Mouse (Mus musculus) lung, postnatal 0 days (tissue): ENCODE results near the gene Armc5.

Source experiments
- CTCF ChIP-seq: IDR thresholded peaks from 2 replicates; pipeline ENCODE4 v1.5.1; 2016; ENCODE audit warnings: antibody characterized with exemption, mild to moderate bottlenecking
- EP300 ChIP-seq: IDR thresholded peaks from 2 replicates; pipeline ENCODE4 v1.6.1; 2016; ENCODE audit warnings: antibody characterized with exemption, mild to moderate bottlenecking, control low read depth

DNA sequence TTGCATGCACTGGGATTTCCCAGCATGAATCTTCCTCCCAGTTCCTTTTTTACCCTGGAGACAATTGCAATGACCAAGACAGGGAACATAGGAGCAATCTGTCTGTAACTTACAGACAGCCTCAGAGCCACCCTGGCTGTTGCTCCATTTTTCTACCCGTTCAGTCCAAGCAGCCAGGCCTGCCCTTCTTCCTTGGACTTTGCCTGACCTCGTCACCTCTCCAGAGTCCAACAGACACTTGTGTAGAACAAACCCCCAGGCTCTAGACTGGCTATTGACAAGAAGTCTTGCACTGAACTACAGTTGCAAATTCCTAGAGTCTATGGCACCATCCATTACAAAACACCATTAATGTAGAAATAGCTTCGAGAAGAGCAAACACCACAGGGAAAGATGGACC, 27.3 kb upstream of the Armc5 start:
- TF ChIP-seq EP300 = no peak
- TF ChIP-seq CTCF = no peak
